Mouse (Mus musculus) neural tube, embryonic 14.5 days (tissue): ENCODE results near the gene Smco2. TPM values are rescaled to one million over a fixed set of nuclear protein-coding genes. Genes with fewer than 3 reads are reported as not detected.

ENCODE experiments used
- ATAC-seq: fragments of 200-750 bp; cut with Nextera tagmentation; 2 replicates; pipeline ENCODE4 v1.8.0; 2017; ENCODE audit warnings: low read depth, mild to moderate bottlenecking, moderate TSS enrichment, moderate library complexity
- H3K27ac ChIP-seq: fragments of 300-500 bp; sonication (generic); 2 replicates; pipeline ENCODE4 v1.5.1; 2014; ENCODE audit warnings: low read depth, mild to moderate bottlenecking, control low read depth, low read length, moderate library complexity, mixed read lengths
- H3K27me3 ChIP-seq: fragments of 300-500 bp; sonication (generic); 2 replicates; pipeline ENCODE4 v1.6.1; 2014; ENCODE audit warnings: low read length; ENCODE audit not compliant: control insufficient read depth, insufficient read depth
- H3K36me3 ChIP-seq: fragments of 300-500 bp; sonication (generic); 2 replicates; pipeline ENCODE4 v1.6.1; 2014; ENCODE audit warnings: low read length, mixed read lengths; ENCODE audit not compliant: control insufficient read depth, insufficient read depth
- H3K4me1 ChIP-seq: fragments of 300-500 bp; sonication (generic); 2 replicates; pipeline ENCODE4 v1.6.1; 2014; ENCODE audit warnings: low read length; ENCODE audit not compliant: control insufficient read depth, insufficient read depth
- H3K4me2 ChIP-seq: fragments of 300-500 bp; sonication (generic); 2 replicates; pipeline ENCODE4 v1.6.1; 2014; ENCODE audit warnings: mild to moderate bottlenecking, low read depth, low read length, control low read depth
- H3K4me3 ChIP-seq: fragments of 300-500 bp; sonication (generic); 2 replicates; pipeline ENCODE4 v1.5.1; 2014; ENCODE audit warnings: low read depth, low read length, control low read depth, mixed read lengths
- H3K9ac ChIP-seq: fragments of 300-500 bp; sonication (generic); replicated peaks from 2 replicates; pipeline ENCODE4 v1.6.1; 2014; ENCODE audit warnings: low read depth, mild to moderate bottlenecking, control low read depth, low read length, mixed read lengths
- H3K9me3 ChIP-seq: fragments of 300-500 bp; sonication (generic); 2 replicates; pipeline ENCODE4 v1.6.1; 2016; ENCODE audit warnings: low read length; ENCODE audit not compliant: control insufficient read depth
- WGBS: fragments of 180-500 bp; shearing (Covaris S2); extraction: QIAGEN DNeasy Blood & Tissue Kit; methylation state at CpG from one replicate; pipeline ENCODE4 v1.1.7; 2014; 5-methylcytosine and 5-hydroxymethylcytosine counted together
- polyA plus RNA-seq: library from polyadenylated mRNA; unstranded; fragments of >200 nt; fragmentation: Nextera tagmentation; extraction: Ambion mirVana; gene quantifications from 2 replicates; pipeline ENCODE4 v1.2.1, GENCODE M21; 2014

The Smco2 gene
- polyA plus RNA-seq, 1 experiment from 2014 or later = not detected

DNA sequence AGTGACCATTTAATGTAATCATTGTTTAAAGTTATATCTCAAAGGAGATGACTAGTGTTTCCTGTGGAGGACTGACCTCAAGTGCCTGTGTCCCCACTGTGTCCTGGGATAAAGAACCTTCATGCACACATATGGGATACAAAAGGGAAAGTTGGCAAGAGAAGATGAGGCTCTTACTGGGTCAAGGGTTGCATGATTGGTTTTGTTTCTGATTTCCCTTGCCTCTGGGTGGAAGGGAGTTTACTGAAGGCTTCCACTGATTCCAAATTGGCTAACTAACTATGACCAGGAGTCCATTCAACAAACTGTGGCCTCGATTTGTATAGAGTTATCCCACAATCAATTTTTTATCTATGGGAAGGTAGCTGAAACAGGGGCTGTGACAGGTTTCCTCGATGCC lies 53.7 kb downstream of the Smco2 start:
- no peaks in the 10 kb centered on the region for H3K27me3 ChIP-seq
- no peak overlapping the region for H3K4me2 ChIP-seq
- H3K4me3 ChIP-seq = no peak overlapping the region
- no peaks in the 10 kb centered on the region for H3K36me3 ChIP-seq
- no peaks in the 10 kb centered on the region for H3K4me1 ChIP-seq
- H3K27ac ChIP-seq = no peak overlapping the region
- ATAC-seq = no peak
- WGBS = 83% methylated on average over 2 of the region's 2 CpGs
- no peak overlapping the region for H3K9ac ChIP-seq
- no peaks in the 10 kb centered on the region for H3K9me3 ChIP-seq

- no peak overlapping the region for H3K4me3 ChIP-seq
- H3K4me2 ChIP-seq = no peak overlapping the region
- ATAC-seq = no peak
- 92% methylated on average over 3 of the region's 3 CpGs for WGBS
- no peak overlapping the region for H3K27ac ChIP-seq
- H3K27me3 ChIP-seq = no peaks in the 10 kb centered on the region
- H3K4me1 ChIP-seq = no peaks in the 10 kb centered on the region
- H3K36me3 ChIP-seq = no peaks in the 10 kb centered on the region
- H3K9me3 ChIP-seq = no peaks in the 10 kb centered on the region
- no peak overlapping the region for H3K9ac ChIP-seq
These were observed 54.8 kb downstream of the Smco2 start for GRCm38 (mm10) chr6:146904707-146905106.

DNA sequence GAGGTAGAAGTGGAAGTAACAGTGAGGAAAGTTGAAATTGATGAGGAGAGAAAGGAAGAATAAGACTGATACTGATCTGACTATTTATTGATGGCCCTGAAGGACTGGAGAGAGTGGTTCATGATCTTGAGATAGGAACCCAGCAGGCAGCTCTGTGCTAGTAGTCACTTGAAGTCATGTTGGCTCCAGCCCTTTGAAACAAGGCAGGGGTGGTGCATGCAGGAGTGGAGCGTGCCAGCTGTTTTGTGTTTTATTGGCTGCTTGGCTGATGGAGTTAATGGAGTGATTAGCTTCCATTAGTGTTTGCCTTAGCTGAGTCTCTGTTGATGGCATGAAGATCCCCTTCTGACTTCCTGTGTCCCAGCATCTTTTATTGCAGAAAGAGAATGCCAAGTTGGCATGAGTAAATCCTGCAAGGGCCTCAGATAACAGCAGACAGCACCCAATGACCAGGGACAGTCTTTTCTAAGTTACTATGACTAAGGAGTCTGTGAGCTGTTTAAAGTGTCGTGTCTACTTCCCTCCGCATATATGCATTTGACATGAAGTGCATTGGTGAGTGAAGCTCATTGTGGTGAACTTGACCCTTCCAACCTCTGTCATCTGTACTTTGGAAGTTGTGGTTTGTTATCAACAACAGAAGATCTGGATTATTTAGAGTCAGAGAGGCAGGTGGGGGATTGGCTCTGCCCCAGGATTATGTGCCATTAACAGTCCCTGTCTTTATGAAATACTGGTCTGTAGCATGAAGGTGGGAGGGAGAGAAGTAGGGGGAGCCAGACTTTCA lies 56.3 kb downstream of the Smco2 start:
- H3K9me3 ChIP-seq = no peaks in the 10 kb centered on the region

DNA sequence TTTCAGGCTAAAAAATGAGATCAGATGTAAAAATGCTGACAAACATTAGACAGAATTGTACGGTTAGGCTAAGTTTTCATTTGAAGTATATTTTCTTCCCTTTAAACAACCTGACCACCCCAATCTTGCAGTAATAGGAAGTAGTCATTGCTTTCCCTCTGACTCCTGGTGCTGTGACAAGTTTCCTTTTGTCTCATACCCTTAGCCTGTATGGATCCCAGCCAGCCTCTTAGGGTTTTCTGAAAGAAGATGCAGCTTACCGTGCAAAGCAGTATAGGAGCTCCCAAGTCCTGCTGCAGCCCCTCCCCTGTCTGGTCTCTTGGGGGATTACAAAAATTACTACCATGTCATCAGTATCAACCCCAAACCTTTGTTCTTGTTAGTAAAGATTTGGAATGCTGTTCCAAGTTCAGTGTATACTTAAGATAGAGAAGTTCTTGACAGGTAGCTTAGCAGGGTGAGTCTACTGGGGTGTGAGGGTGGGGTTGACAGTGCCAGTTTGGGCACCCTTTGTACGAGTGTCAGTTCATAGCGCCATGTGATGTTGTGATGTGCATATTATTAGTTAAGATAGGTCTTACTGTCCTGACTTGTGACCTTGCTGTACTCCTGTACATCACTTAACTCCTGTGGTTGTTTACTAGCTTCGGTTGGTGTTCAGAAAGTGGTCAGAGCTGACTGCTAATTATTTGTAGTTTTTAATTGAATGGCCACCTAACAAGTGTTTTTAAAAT lies 57.3 kb downstream of the Smco2 start:
- no peak overlapping the region for H3K4me3 ChIP-seq
- H3K27ac ChIP-seq = no peak overlapping the region
- H3K36me3 ChIP-seq = no peaks in the 10 kb centered on the region
- ATAC-seq = no peak
- H3K27me3 ChIP-seq = no peaks in the 10 kb centered on the region
- no peak overlapping the region for H3K9ac ChIP-seq
- no peaks in the 10 kb centered on the region for H3K9me3 ChIP-seq
- 86% methylated on average over 5 of the region's 5 CpGs for WGBS
- H3K4me2 ChIP-seq = no peak overlapping the region
- H3K4me1 ChIP-seq = no peaks in the 10 kb centered on the region

More for the DNA sequence above, 56.3 kb downstream of the Smco2 start:
- Histone ChIP-seq H3K9ac (no peak overlapping the region), H3K4me2 (no peak overlapping the region), H3K4me3 (no peak overlapping the region), H3K27me3 (no peaks in the 10 kb centered on the region), H3K27ac (no peak overlapping the region), H3K4me1 (no peaks in the 10 kb centered on the region), H3K36me3 (no peaks in the 10 kb centered on the region)
- no peak for ATAC-seq
- WGBS = 68% methylated on average over 3 of the region's 3 CpGs

- Histone ChIP-seq H3K4me2 (no peak overlapping the region), H3K9me3 (no peaks in the 10 kb centered on the region), H3K27me3 (no peaks in the 10 kb centered on the region), H3K4me1 (no peaks in the 10 kb centered on the region), H3K36me3 (no peaks in the 10 kb centered on the region), H3K27ac (no peak overlapping the region), H3K4me3 (no peak overlapping the region), H3K9ac (no peak overlapping the region)
- WGBS = 100% methylated on average over 1 of the region's 1 CpGs
- no peak for ATAC-seq
These were observed 57.9 kb downstream of the Smco2 start for GRCm38 (mm10) chr6:146907795-146908190.

- H3K9me3 ChIP-seq = no peaks in the 10 kb centered on the region
- no peak overlapping the region for H3K4me3 ChIP-seq
- H3K4me2 ChIP-seq = no peak overlapping the region
- no peak overlapping the region for H3K27ac ChIP-seq
- no peaks in the 10 kb centered on the region for H3K36me3 ChIP-seq
- H3K4me1 ChIP-seq = no peaks in the 10 kb centered on the region
- H3K9ac ChIP-seq = no peak overlapping the region
- WGBS = 70% methylated on average over 2 of the region's 2 CpGs
- H3K27me3 ChIP-seq = no peaks in the 10 kb centered on the region
- no peak for ATAC-seq
These were observed 58.9 kb downstream of the Smco2 start for GRCm38 (mm10) chr6:146908801-146909200.

- Histone ChIP-seq H3K27me3 (no peaks in the 10 kb centered on the region), H3K4me2 (no peak overlapping the region), H3K36me3 (no peaks in the 10 kb centered on the region), H3K9ac (no peak overlapping the region), H3K4me1 (no peaks in the 10 kb centered on the region), H3K4me3 (no peak overlapping the region), H3K9me3 (no peaks in the 10 kb centered on the region), H3K27ac (no peak overlapping the region)
- 85% methylated on average over 5 of the region's 5 CpGs for WGBS
- ATAC-seq = no peak
These were observed 60.0 kb downstream of the Smco2 start for GRCm38 (mm10) chr6:146909725-146910489.

GRCm38 (mm10) chr6:146910801-146911200 lies 60.9 kb downstream of the Smco2 start:
- Histone ChIP-seq H3K4me1 (no peaks in the 10 kb centered on the region), H3K4me2 (no peak overlapping the region), H3K27ac (no peak overlapping the region), H3K9me3 (no peaks in the 10 kb centered on the region), H3K27me3 (no peaks in the 10 kb centered on the region), H3K36me3 (no peaks in the 10 kb centered on the region), H3K4me3 (no peak overlapping the region), H3K9ac (no peak overlapping the region)
- ATAC-seq = no peak
- WGBS = 95% methylated on average over 2 of the region's 2 CpGs
